8 mouse cellular contexts compared by ENCODE assay signal in genomic region chr3:132949791-132950528, GRCm38 (mm10). TPM values are rescaled to one million over a fixed set of nuclear protein-coding genes. Genes with fewer than 3 reads are reported as not detected.
DNase-seq lines count a peak whose midpoint lies in the region; ATAC-seq and TF ChIP-seq lines count a peak whose summit lies in the region.

Npnt (minus strand) TSS chr3:132950291.

- peak in 1 of 2 experiments; percentile 20 for DNase-seq in cerebellum, adult 2 months
- no peak for DNase-seq in cerebellum, adult 9-10 months
- peak; percentile 24 to 73 for DNase-seq in adrenal gland, adult (ENCODE audit: inconsistent age in 2 of 2, low spot score in 1 of 2)
- DNase-seq in forebrain, embryonic 14.5 days (ENCODE audit: low spot score): peak; percentile 73
- peak; percentile 29 for DNase-seq in induced T-regulatory cell, adult 2 months (ENCODE audit: low read depth)
- peak; percentile 18 for DNase-seq in left cerebral cortex, postnatal 4 days
- DNase-seq in mesoderm, embryonic 11.5 days (ENCODE audit: low read depth, low spot score): peak; percentile 52

- under 1% methylated on average over 69 of the region's 82 CpGs for WGBS in cerebellum, adult 2 months
- WGBS in forebrain, embryonic 14.5 days: under 1% methylated on average over 55 of the region's 82 CpGs
- WGBS in stomach, embryonic 16.5 days: under 1% methylated on average over 78 of the region's 82 CpGs

- H3K9ac ChIP-seq in forebrain, embryonic 14.5 days (ENCODE audit: low read length): peak within 1 kb of the TSS; percentile 68
- H3K9ac ChIP-seq in stomach, embryonic 16.5 days (ENCODE audit: low read length): peak within 1 kb of the TSS; percentile 79

- no peak for TF ChIP-seq CTCF in cerebellum, adult 2 months (IDR thresholded peaks at IDR 0.05; ENCODE audit: borderline replicate concordance, insufficient read depth, low read depth, low read length)

- H3K4me3 ChIP-seq in cerebellum, adult 2 months (replicated peaks; ENCODE audit: insufficient read depth, low read depth, low read length): peak within 1 kb of the TSS; percentile 30
- H3K4me3 ChIP-seq in forebrain, embryonic 14.5 days (ENCODE audit: low read depth, low read length): peak within 1 kb of the TSS; percentile 62
- H3K4me3 ChIP-seq in stomach, embryonic 16.5 days (replicated peaks; ENCODE audit: low read length): peak within 1 kb of the TSS; percentile 65

- no peaks in the 10 kb centered on the region for H3K9me3 ChIP-seq in forebrain, embryonic 14.5 days (replicated peaks; ENCODE audit: control insufficient read depth, low read length)
- no peaks in the 10 kb centered on the region for H3K9me3 ChIP-seq in stomach, embryonic 16.5 days (replicated peaks; ENCODE audit: control insufficient read depth, low read length)

- H3K27me3 ChIP-seq in cerebellum, adult 2 months (ENCODE audit: control insufficient read depth, insufficient read depth, low read length): no peaks in the 10 kb centered on the region; the same call in 1 of the 2 replicates
- H3K27me3 ChIP-seq in forebrain, embryonic 14.5 days (replicated peaks; ENCODE audit: control insufficient read depth, insufficient read depth, low read length): peaks cover 7% of the 10 kb centered on the region; the same call in 1 of the 2 replicates
- H3K27me3 ChIP-seq in stomach, embryonic 16.5 days (ENCODE audit: control insufficient read depth, insufficient read depth, low read length): no peaks in the 10 kb centered on the region

- intact Hi-C loops in left cerebral cortex, postnatal 4 days (cut with DNase I): no loop called here

- no peak for TF ChIP-seq POLR2A in cerebellum, adult 2 months (IDR thresholded peaks at IDR 0.05; ENCODE audit: borderline replicate concordance, insufficient read depth, low read length)

- no peaks in the 10 kb centered on the region; the same call in 1 of the 2 replicates for H3K4me1 ChIP-seq in cerebellum, adult 2 months (ENCODE audit: control insufficient read depth, insufficient read depth, low read length)
- H3K4me1 ChIP-seq in forebrain, embryonic 14.5 days (ENCODE audit: control insufficient read depth, insufficient read depth, low read length): 0 out of 2 replicates have a peak, but pooled peaks cover 4% of the 10 kb centered on the region
- H3K4me1 ChIP-seq in stomach, embryonic 16.5 days (ENCODE audit: control insufficient read depth, insufficient read depth, low read length): peaks cover 11% of the 10 kb centered on the region; the same call in 1 of the 2 replicates

- no peaks in the 10 kb centered on the region for H3K36me3 ChIP-seq in forebrain, embryonic 14.5 days (ENCODE audit: control insufficient read depth, insufficient read depth, low read length)
- H3K36me3 ChIP-seq in stomach, embryonic 16.5 days (ENCODE audit: control insufficient read depth, insufficient read depth, low read length): no peaks in the 10 kb centered on the region

- H3K4me2 ChIP-seq in forebrain, embryonic 14.5 days (ENCODE audit: low read length): peak within 1 kb of the TSS; percentile 100
- peak within 1 kb of the TSS; percentile 97 for H3K4me2 ChIP-seq in stomach, embryonic 16.5 days (ENCODE audit: low read depth, low read length)

- peak; percentile 91 for ATAC-seq in forebrain, embryonic 14.5 days
- peak; percentile 85 for ATAC-seq in stomach, embryonic 16.5 days (ENCODE audit: insufficient read depth, low FRiP score)

- H3K27ac ChIP-seq in cerebellum, adult 2 months (ENCODE audit: insufficient read depth, low read length): no peak within 1 kb of the TSS
- H3K27ac ChIP-seq in forebrain, embryonic 14.5 days (ENCODE audit: low read depth, low read length): no peak within 1 kb of the TSS
- H3K27ac ChIP-seq in stomach, embryonic 16.5 days (ENCODE audit: low read length): no peak within 1 kb of the TSS

RNA-seq across cellular contexts. Expression of gene Npnt, which starts in this region (rescaled TPM):
- polyA plus RNA-seq in cerebellum, adult 2 months (2012; rRNA removed): 3.4 and 3.6 TPM in 2 replicates
- 6.4 and 7.6 TPM in 2 replicates for polyA plus RNA-seq in forebrain, embryonic 14.5 days (2014; fragmentation: Nextera tagmentation; extraction: Ambion mirVana)
- total RNA-seq in left cerebral cortex, postnatal 4 days (2021): 10 to 100 TPM; 13.2 to 14.8 TPM
- 67.3 and 69.7 TPM in 2 replicates for polyA plus RNA-seq in stomach, embryonic 16.5 days (2015; fragmentation: Nextera tagmentation; extraction: Ambion mirVana)
